Mouse (Mus musculus) E14TG2a.4 (cell line): ENCODE data around the gene Synpr.

Source experiments
- CTCF ChIP-seq: conservative IDR thresholded peaks from 2 replicates; pipeline ENCODE4 v1.5.1; 2014; ENCODE audit warnings: low read length
- NANOG ChIP-seq: IDR thresholded peaks from 2 replicates; pipeline ENCODE4 v1.6.1; 2014; ENCODE audit warnings: borderline replicate concordance, low read length, mixed read lengths
- POU5F1 ChIP-seq: IDR thresholded peaks from 2 replicates; pipeline ENCODE4 v1.6.1; 2014; ENCODE audit warnings: low read length, borderline replicate concordance

- no peak for TF ChIP-seq POU5F1
- TF ChIP-seq CTCF: no peak
- TF ChIP-seq NANOG: no peak
These were observed 170.4 kb downstream of the Synpr start for GRCm38 (mm10) chr14:13454991-13455390.
